Mouse (Mus musculus): ENCODE data around the gene Gata2. TPM values are rescaled to one million over a fixed set of nuclear protein-coding genes. Genes with fewer than 3 reads are reported as not detected.
"Not testable (repeated sequence)": the region's sequence is repeated elsewhere in the genome, so short reads cannot be mapped to it uniquely, and the experiment has no call there.

Gata2 gene
- 4.7 and 7.0 TPM in 2 replicates for polyA plus RNA-seq (2012; ENCODE audit: insufficient read depth, insufficient read length, missing spikeins)

DNA sequence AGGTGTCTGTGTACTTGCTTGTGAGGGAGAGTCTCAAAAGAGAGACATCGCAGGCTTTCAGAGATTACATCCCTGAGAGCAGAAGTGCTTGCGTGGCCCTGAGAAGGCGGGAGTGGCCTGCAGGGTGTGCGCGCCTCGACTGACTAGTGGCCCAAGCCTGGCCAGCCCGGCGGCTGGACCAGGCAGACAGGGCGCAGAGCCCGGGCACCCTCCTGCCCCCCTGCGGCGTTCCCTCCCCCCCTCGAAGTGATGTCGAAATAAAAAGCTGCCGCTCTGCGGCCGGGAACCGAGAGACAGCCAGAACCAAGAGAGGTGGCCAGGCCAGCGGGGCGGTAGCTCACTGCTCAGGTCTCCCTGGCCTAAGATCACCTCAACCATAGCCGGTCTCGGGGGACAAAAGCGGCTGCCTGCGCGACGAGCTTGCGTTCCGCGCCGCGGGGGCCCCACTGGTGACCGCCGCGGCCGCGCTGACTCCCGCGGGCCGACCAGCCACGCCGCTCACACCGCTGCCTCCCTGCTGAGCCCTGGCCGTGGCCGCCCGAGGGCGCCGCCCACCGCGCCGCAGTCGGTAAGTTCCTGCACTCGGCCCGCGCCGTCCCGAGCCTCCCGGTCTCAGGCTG lies at the start of gene Gata2:
Gata2 (plus strand) TSS at position 459 of the 620 bp plus-strand sequence.
- Histone ChIP-seq H3K27ac (replicated peaks; ENCODE audit: low read depth, low read length) (no peak within 1 kb of the TSS), H3K4me3 (ENCODE audit: insufficient read depth, low read depth, low read length) (peak within 1 kb of the TSS; percentile 51), H3K4me1 (ENCODE audit: control insufficient read depth, insufficient read depth, insufficient read length, low read length) (no peaks in the 10 kb centered on the region)

DNA sequence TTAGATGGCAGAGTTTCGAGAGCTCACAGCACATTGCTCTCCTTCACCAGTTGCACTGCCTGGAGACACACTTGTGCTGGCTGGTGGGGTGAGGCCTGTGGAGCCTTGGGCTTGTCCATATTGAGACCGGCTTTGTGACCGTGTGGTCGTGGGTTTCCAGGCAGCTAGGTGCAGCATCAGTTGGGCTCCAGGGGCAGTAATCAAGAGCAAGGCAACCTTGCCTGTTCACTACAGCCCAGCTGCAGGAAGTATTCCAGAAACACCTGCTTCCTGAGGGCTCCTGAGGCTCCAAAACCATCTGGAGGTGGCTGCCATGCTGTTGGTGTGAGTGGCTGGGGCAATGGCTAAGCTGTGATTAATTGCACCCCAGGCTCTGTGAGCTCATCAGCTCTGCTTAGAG lies 47.9 kb upstream of the Gata2 start:
- no peak overlapping the region for H3K4me3 ChIP-seq (ENCODE audit: insufficient read depth, low read depth, low read length)
- H3K4me1 ChIP-seq (ENCODE audit: control insufficient read depth, insufficient read depth, insufficient read length, low read length): peaks cover 11% of the 10 kb centered on the region
- no peak overlapping the region for H3K27ac ChIP-seq (replicated peaks; ENCODE audit: low read depth, low read length)

DNA sequence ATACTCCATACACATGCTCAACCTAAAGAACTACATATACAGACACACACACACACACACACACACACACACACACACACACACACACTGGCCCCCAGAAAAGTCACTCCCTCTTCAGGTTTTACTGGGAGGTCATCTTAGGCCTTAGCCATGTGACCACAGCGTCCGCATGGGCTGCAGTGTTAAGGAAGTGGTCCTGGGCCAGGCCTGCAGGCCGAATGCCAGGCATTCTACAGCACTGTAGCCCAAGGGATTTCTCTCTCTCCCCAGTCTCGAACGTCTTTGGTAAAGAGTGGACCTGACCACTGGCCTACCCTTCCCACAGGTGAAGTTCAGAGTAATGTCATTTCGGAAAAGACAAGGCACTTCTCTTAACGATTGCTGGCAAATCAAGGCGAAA lies 47.1 kb upstream of the Gata2 start:
- Histone ChIP-seq H3K27ac (replicated peaks; ENCODE audit: low read depth, low read length) (no peak overlapping the region), H3K4me3 (ENCODE audit: insufficient read depth, low read depth, low read length) (no peak overlapping the region), H3K4me1 (ENCODE audit: control insufficient read depth, insufficient read depth, insufficient read length, low read length) (peaks cover 11% of the 10 kb centered on the region)

DNA sequence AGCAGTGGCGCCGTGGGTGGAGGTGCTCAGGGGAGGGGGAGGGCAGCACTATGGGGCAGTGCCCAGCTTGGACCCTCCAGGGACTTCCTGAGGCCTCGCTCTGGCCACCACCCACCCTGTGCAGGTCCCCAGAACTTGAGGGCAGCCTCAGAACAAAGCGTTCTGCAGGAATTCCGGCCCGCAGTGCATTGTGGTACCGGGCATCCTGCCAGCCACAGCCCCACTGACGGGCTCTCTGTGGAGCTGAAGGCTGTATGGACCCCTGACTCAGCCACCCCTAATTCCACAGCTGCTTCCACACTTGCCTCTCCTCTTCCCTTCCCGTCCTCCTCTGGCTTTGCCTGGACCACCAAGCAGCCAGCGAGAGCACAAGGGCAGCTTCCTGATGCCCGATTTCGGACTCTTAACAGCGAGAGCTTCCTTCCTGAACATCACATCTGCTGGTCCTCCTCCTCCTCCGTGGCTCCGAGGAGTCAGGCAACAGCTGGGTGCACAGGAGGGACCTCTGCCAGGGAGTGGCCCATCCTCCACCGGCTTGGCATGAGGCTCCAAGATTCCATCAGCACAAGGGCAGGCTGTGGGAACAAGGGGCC lies 46.2 kb upstream of the Gata2 start:
- peaks cover 11% of the 10 kb centered on the region for H3K4me1 ChIP-seq (ENCODE audit: control insufficient read depth, insufficient read depth, insufficient read length, low read length)
- H3K27ac ChIP-seq (replicated peaks; ENCODE audit: low read depth, low read length): no peak overlapping the region
- 0 out of 2 replicates have a peak overlapping the region, but pooled peaks have one; percentile 22 for H3K4me3 ChIP-seq (ENCODE audit: insufficient read depth, low read depth, low read length)

DNA sequence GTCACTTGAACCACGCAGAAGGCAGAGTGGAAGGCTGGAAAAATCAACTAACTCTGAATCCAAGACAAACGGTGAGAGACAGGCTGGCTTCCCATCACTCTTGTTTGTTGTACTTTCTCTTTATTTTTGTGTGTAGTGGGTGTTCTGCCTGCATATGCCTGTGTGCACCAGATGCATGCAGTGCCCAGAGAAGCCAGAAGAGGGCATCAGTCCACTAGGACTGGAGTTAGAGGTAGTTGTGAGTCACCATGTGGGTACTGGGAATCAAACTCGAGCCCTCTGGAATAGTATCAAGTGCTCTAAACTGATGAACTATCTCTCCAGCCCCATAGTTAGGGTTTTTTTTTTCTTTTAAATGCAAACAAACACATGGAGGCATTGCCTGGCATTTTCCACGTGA lies 42.4 kb upstream of the Gata2 start:
- Histone ChIP-seq H3K4me1 (ENCODE audit: control insufficient read depth, insufficient read depth, insufficient read length, low read length) (peaks cover 8% of the 10 kb centered on the region), H3K27ac (replicated peaks; ENCODE audit: low read depth, low read length) (no peak overlapping the region), H3K4me3 (ENCODE audit: insufficient read depth, low read depth, low read length) (no peak overlapping the region)

DNA sequence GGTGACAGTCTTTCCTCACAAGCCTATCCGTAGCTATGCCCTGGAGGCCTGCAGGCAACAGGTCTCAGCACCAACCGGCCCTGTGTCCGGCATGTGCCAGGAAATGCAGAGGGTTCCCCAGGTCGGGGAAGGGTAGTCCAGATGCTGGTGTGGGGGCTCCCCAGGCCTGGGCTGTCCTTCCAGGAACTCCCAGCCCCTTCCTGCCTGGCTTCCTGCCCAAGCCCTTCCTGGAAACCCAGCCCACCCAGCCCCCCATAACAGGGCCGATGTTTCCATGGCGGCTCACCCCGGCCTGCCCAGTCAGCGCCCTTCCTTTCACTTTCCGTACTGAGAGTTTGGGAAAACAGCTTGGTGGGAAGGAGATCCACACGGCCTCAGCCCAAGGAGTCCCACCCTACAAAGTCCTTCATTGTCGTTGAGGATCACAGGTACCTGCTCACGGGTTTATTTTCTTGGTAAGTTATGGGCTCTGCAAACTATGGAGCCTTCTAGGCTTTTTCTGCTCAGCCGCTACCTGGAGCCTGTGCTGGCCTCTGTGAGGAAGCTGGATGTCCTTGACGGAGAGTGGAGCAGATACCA lies 41.5 kb upstream of the Gata2 start:
- 0 out of 2 replicates have a peak overlapping the region, but pooled peaks have one; percentile 2 for H3K4me3 ChIP-seq (ENCODE audit: insufficient read depth, low read depth, low read length)
- no peak overlapping the region for H3K27ac ChIP-seq (replicated peaks; ENCODE audit: low read depth, low read length)
- H3K4me1 ChIP-seq (ENCODE audit: control insufficient read depth, insufficient read depth, insufficient read length, low read length): peaks cover under 1% of the 10 kb centered on the region; the same call in 1 of the 2 replicates

DNA sequence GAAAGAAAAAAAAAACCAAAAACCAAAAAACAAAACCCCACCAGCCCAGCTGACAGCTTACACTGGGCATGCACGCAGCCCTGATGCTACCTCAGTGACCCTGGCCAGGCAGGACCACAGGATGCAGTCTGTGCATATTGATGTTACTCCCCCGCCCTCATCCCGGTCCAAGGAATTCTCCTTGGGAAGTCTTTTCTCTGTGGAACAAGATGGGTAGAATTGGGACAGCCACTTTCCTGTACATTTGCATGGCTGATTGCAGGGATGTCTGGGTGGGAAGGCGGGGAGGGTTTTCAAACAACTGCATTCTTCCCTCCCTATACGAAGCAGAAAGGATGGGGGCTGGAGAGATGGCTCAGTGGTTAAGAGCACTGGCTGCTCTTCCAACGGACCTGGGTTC lies 40.7 kb upstream of the Gata2 start:
- Histone ChIP-seq H3K4me3 (ENCODE audit: insufficient read depth, low read depth, low read length) (no peak overlapping the region), H3K27ac (replicated peaks; ENCODE audit: low read depth, low read length) (no peak overlapping the region), H3K4me1 (ENCODE audit: control insufficient read depth, insufficient read depth, insufficient read length, low read length) (no peaks in the 10 kb centered on the region)

DNA sequence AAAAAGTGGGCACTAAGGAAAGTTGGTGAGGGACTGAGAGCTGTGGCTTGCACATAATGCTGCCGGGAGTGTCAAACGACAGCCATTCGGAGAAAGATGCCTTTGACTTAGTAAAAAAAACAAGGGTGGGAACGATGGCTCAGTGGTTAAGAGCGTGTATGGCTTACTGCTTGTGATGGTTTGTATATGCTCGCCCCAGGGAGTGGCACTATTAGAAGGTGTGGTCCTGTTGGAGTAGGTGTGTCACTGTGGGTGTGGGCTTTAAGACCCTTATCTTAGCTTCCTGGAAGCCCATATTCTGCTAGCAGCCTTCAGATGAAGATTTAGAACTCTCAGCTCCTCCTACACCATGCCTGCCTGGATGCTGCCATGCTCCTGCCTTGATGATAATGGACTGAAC lies 38.1 kb upstream of the Gata2 start:
- not testable (repeated sequence) for H3K27ac ChIP-seq (replicated peaks; ENCODE audit: low read depth, low read length); H3K4me1 ChIP-seq (ENCODE audit: control insufficient read depth, insufficient read depth, insufficient read length, low read length)

DNA sequence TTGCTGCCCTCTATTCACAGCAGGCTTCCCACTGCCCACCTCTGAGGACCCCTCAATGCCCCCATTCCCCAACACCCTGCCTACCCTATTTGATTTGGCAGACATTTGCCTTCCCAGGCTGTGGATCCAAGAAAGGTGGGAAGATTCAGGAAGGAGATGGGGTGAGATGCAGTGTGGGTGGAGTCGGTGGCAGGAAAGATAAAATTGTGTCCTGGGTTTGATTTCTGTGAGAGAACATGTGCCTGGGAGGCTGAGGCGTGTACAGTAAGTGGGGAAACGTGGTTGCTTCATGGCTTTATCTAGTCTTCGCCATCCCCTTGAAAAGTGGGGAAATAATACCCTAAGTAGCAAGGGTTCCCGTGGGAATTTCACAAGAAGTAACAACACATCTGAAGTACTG lies 34.9 kb upstream of the Gata2 start:
- no peak overlapping the region for H3K27ac ChIP-seq (replicated peaks; ENCODE audit: low read depth, low read length)
- H3K4me3 ChIP-seq (ENCODE audit: insufficient read depth, low read depth, low read length): no peak overlapping the region
- no peaks in the 10 kb centered on the region for H3K4me1 ChIP-seq (ENCODE audit: control insufficient read depth, insufficient read depth, insufficient read length, low read length)

More for the DNA sequence above, 38.1 kb upstream of the Gata2 start:
- H3K4me3 ChIP-seq (ENCODE audit: insufficient read depth, low read depth, low read length): not testable (repeated sequence)

DNA sequence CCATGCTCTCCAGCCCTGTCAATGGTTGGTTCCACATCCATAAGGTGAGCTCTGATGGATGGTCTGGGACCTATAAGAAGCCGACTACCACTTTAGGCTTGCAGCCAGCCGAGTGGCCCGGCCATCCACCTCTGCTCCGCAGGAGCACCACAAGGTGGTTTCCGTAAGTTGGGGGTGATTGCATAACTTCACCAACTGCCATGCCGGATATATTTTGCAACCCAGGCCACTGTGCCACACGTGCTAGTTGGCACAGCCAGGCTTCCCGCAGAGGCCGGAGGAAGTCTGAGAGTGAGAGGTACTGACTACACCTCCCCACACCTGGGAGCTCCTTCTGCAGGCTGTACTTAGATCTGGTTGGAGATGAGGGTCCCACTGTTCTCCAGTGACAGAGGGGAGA lies 27.6 kb upstream of the Gata2 start:
- no peak overlapping the region for H3K27ac ChIP-seq (replicated peaks; ENCODE audit: low read depth, low read length)
- H3K4me3 ChIP-seq (ENCODE audit: insufficient read depth, low read depth, low read length): no peak overlapping the region
- no peaks in the 10 kb centered on the region for H3K4me1 ChIP-seq (ENCODE audit: control insufficient read depth, insufficient read depth, insufficient read length, low read length)

DNA sequence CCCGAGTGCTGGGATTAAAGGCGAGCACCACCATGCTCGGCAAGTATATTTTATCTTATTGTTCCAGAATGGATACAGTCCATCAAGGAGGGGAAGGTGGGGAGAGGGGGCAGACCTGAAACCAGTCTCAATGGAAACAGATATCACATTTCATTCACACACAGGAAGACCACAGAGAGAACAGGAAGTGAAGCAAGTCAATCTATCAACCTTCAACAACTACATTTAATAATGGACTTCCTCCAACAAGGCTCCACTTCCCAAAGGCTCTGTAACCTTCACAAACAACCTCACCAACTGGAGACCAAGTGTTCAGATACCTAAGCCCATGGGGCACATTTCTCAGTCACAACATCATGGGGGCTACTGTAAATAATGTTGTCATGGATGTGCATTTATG lies 19.5 kb upstream of the Gata2 start:
- no peaks in the 10 kb centered on the region for H3K4me1 ChIP-seq (ENCODE audit: control insufficient read depth, insufficient read depth, insufficient read length, low read length)
- no peak overlapping the region for H3K4me3 ChIP-seq (ENCODE audit: insufficient read depth, low read depth, low read length)
- H3K27ac ChIP-seq (replicated peaks; ENCODE audit: low read depth, low read length): no peak overlapping the region

DNA sequence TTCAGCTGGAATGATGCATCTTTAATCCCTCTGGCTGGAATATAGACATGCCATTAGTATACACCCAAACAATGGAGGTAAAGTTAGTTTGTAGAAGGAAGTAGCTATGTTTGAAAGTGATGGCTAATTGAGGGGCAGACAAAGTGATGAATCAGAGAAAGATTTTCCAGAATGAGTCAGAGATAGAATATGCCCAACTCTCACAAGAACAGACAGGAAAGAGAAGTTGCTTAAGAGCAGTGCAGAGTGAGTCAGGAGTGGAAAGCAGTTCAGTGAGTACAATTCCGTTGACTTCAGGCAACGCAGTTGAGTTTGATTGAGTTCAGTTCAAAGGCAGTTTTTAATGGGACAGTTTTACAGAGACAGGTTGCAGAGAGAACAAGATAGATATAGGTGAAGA lies 19.0 kb upstream of the Gata2 start:
- Histone ChIP-seq H3K4me3 (ENCODE audit: insufficient read depth, low read depth, low read length) (no peak overlapping the region), H3K4me1 (ENCODE audit: control insufficient read depth, insufficient read depth, insufficient read length, low read length) (no peaks in the 10 kb centered on the region), H3K27ac (replicated peaks; ENCODE audit: low read depth, low read length) (no peak overlapping the region)

DNA sequence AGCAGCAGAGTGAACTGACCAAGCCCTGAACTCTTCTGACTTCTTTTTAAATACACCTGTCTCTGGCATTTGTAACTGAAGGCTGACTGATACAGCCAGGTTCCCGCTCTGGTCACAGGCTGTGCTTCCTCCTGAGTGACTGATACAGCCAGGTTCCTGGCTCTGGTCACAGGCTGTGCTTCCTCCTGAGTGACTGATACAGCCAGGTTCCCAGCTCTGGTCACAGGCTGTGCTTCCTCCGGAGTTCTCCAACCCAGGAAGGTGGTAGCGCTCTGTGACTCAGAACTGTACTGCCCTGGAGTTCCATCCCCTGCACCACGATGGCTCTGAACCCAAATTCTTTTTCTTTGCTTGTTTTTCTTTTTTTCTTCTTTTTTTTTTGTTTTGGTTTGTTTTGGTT lies 9.0 kb upstream of the Gata2 start:
- Histone ChIP-seq H3K4me1 (ENCODE audit: control insufficient read depth, insufficient read depth, insufficient read length, low read length) (no peaks in the 10 kb centered on the region), H3K27ac (replicated peaks; ENCODE audit: low read depth, low read length) (no peak overlapping the region), H3K4me3 (ENCODE audit: insufficient read depth, low read depth, low read length) (no peak overlapping the region)

DNA sequence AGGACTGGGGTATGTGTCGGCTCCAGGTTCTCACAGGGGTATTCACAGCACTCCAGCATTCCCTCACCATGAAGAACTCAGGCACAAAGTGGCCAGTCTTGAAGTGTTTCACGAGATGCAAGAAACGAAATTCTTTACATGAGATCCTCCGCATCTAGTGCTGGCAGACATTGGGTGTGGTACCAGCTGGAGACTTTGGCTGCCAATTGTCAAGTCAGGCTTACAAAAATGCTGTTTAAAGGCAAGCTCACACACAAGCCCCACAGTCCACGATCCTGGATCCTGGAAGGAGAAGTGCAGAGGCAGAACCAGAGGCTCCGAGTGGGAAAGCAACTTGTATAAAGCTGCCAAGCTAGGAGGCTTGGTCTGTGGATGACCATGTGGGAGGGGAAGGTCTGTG lies 5.5 kb upstream of the Gata2 start:
- Histone ChIP-seq H3K27ac (replicated peaks; ENCODE audit: low read depth, low read length) (no peak overlapping the region), H3K4me3 (ENCODE audit: insufficient read depth, low read depth, low read length) (no peak overlapping the region), H3K4me1 (ENCODE audit: control insufficient read depth, insufficient read depth, insufficient read length, low read length) (no peaks in the 10 kb centered on the region)

DNA sequence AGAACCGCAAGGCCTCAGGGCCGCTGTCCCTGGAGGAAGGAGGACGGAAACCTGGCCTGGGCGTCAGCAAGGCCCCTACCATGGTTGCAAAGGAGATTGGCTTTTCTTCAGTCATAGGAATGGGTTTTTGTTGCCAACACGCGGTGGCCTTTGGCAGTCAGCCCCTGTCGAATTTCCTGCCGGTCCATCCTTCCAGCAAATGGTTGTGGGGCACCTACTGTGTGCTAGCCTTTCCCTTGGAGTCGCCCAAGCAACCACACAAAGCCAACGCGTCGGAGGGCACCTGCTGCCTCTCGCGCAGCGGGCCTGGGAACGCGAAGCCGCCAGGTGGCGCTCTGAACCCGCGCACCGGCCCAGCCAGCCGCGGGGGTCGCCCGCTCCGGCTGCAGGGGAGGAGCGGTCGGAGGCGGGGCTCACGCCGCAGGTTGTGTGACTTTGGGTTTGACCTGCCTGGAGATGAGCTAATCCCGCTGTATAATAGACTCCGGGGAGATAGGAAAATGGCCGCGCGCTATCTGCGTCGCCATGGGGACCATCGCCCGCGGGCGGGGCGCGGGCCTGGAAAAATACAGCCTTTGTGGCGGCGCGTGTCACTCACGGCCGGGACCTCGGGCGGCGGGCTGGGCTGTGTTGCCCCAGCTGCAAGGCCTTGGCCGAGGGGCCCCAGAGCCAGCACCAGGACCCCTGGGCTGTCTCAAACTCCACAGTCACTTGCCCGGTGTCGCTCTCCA lies 4.2 kb upstream of the Gata2 start:
- Histone ChIP-seq H3K4me3 (ENCODE audit: insufficient read depth, low read depth, low read length) (peak overlapping the region; percentile 65), H3K4me1 (ENCODE audit: control insufficient read depth, insufficient read depth, insufficient read length, low read length) (no peaks in the 10 kb centered on the region), H3K27ac (replicated peaks; ENCODE audit: low read depth, low read length) (no peak overlapping the region)

DNA sequence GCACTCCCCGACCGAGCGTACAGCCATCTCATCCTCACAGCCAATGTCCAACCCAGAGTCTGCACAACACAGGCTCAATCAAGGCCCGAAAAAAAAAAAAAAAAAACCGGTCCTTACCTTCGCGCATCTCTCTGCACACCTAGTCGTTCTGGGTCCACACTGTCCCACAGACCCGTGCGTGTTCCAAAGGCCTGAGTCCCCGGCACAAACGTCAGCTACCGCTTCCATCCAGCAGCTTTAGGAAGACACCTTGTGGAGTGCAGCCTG lies 3.7 kb upstream of the Gata2 start:
- Histone ChIP-seq H3K27ac (replicated peaks; ENCODE audit: low read depth, low read length) (no peak overlapping the region), H3K4me1 (ENCODE audit: control insufficient read depth, insufficient read depth, insufficient read length, low read length) (no peaks in the 10 kb centered on the region), H3K4me3 (ENCODE audit: insufficient read depth, low read depth, low read length) (peak overlapping the region; percentile 65)
